Mouse (Mus musculus): ENCODE data around the gene Zswim5. TPM values are rescaled to one million over a fixed set of nuclear protein-coding genes. Genes with fewer than 3 reads are reported as not detected.

The Zswim5 gene
- polyA plus RNA-seq, 2 experiments = 0.23 to 1.0 TPM

DNA sequence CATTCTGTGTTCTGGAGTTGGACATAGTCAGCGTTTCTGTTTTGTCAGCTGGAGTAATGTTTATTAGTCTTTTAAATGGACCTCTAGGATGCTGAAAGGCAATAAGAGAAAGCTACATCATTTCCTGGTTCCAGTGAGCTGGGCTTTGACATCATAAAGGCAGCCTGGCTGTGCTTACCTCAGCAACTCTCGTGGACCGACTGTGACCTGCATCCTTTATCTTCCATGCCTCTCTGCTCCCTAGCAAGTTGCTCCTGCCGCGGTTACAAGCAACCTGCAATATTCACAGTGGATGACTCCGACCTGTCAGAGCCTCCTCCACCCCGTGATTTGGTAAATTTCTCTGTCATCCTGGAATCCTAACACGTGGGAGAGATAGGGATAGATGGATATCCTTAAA lies 15.2 kb upstream of the Zswim5 start:
- no peaks in the 10 kb centered on the region for H3K27me3 ChIP-seq (ENCODE audit: control insufficient read depth, insufficient read depth, low read length)
- no peaks in the 10 kb centered on the region for H3K9me3 ChIP-seq (ENCODE audit: control insufficient read depth, low read length)
- H3K4me1 ChIP-seq (ENCODE audit: control insufficient read depth, insufficient read depth, low read length) = no peaks in the 10 kb centered on the region
- H3K4me2 ChIP-seq (replicated peaks; ENCODE audit: low read depth, low read length, severe bottlenecking) = no peak overlapping the region
- no peak for TF ChIP-seq POLR2A (IDR thresholded peaks at IDR 0.05; ENCODE audit: borderline replicate concordance, extremely low read depth, insufficient read depth, insufficient read length)
- no peaks in the 10 kb centered on the region for H3K36me3 ChIP-seq (ENCODE audit: control insufficient read depth, insufficient read depth, low read length)
- no peak for ATAC-seq (ENCODE audit: low FRiP score, low read depth)
- no peak overlapping the region for H3K4me3 ChIP-seq (replicated peaks; ENCODE audit: low read length)
- no peak overlapping the region for H3K9ac ChIP-seq (ENCODE audit: low read depth, low read length, severe bottlenecking)
- WGBS = 67% methylated on average over 8 of the region's 8 CpGs
- no peak overlapping the region for H3K27ac ChIP-seq (replicated peaks; ENCODE audit: low read depth, low read length)
- DNase-seq (ENCODE audit: low spot score) = no peak

DNA sequence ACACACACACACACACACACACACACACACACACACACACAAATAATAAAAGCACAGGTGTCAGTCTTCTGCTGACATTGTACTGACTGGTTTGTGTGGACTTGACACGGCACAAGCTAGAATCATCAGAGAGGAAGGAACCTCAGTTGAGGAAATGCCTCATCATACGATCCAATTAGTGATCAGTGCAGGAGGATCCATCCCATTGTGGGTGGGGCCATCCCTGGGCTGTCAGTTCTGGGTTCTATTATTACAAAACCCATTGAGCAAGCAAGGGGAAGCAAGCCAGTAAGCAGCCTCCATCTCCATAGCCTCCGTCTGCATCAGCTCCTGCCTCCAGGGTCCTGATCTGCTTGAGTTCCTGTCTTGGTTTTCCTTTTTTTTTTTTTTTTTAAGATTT lies 7.3 kb upstream of the Zswim5 start:
- no peak overlapping the region for H3K9ac ChIP-seq (ENCODE audit: low read depth, low read length, severe bottlenecking)
- DNase-seq (ENCODE audit: low spot score) (no peak), ATAC-seq (ENCODE audit: low FRiP score, low read depth) (no peak)
- no peaks in the 10 kb centered on the region for H3K27me3 ChIP-seq (ENCODE audit: control insufficient read depth, insufficient read depth, low read length)
- TF ChIP-seq POLR2A (IDR thresholded peaks at IDR 0.05; ENCODE audit: borderline replicate concordance, extremely low read depth, insufficient read depth, insufficient read length) = no peak
- no peak overlapping the region for H3K27ac ChIP-seq (replicated peaks; ENCODE audit: low read depth, low read length)
- no peaks in the 10 kb centered on the region for H3K9me3 ChIP-seq (ENCODE audit: control insufficient read depth, low read length)
- no peak overlapping the region for H3K4me3 ChIP-seq (replicated peaks; ENCODE audit: low read length)
- H3K36me3 ChIP-seq (ENCODE audit: control insufficient read depth, insufficient read depth, low read length) = no peaks in the 10 kb centered on the region
- 70% methylated on average over 3 of the region's 3 CpGs for WGBS
- H3K4me2 ChIP-seq (replicated peaks; ENCODE audit: low read depth, low read length, severe bottlenecking) = no peak overlapping the region
- no peaks in the 10 kb centered on the region for H3K4me1 ChIP-seq (ENCODE audit: control insufficient read depth, insufficient read depth, low read length)

DNA sequence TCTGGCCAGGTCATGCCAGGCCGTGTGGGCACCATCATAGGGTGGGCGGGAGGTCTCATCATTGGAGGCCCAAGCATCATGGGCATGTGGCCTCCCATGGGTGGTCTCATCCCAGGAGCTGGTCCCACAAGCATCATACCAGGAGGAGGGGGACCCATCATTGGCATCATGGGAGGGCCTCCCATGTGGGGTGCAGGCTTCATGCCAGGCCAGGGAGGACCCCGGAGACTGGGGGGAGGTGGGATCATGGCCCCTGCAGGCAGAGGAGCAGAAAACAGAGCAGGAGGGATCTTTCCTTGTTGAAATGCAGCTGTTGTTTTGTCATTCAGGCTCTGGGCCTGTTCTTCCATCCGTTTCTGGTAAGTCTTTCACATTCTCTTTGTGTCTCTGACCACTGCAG lies 2.6 kb upstream of the Zswim5 start:
- ATAC-seq (ENCODE audit: low FRiP score, low read depth) (no peak), DNase-seq (ENCODE audit: low spot score) (no peak)
- 80% methylated on average over 4 of the region's 4 CpGs for WGBS
- no peak for TF ChIP-seq POLR2A (IDR thresholded peaks at IDR 0.05; ENCODE audit: borderline replicate concordance, extremely low read depth, insufficient read depth, insufficient read length)
- no peak overlapping the region for H3K27ac ChIP-seq (replicated peaks; ENCODE audit: low read depth, low read length)
- H3K9me3 ChIP-seq (ENCODE audit: control insufficient read depth, low read length) = no peaks in the 10 kb centered on the region
- H3K4me3 ChIP-seq (replicated peaks; ENCODE audit: low read length) = no peak overlapping the region
- H3K36me3 ChIP-seq (ENCODE audit: control insufficient read depth, insufficient read depth, low read length) = no peaks in the 10 kb centered on the region
- H3K4me2 ChIP-seq (replicated peaks; ENCODE audit: low read depth, low read length, severe bottlenecking) = no peak overlapping the region
- peaks cover 18% of the 10 kb centered on the region for H3K27me3 ChIP-seq (ENCODE audit: control insufficient read depth, insufficient read depth, low read length)
- no peaks in the 10 kb centered on the region for H3K4me1 ChIP-seq (ENCODE audit: control insufficient read depth, insufficient read depth, low read length)
- no peak overlapping the region for H3K9ac ChIP-seq (ENCODE audit: low read depth, low read length, severe bottlenecking)

DNA sequence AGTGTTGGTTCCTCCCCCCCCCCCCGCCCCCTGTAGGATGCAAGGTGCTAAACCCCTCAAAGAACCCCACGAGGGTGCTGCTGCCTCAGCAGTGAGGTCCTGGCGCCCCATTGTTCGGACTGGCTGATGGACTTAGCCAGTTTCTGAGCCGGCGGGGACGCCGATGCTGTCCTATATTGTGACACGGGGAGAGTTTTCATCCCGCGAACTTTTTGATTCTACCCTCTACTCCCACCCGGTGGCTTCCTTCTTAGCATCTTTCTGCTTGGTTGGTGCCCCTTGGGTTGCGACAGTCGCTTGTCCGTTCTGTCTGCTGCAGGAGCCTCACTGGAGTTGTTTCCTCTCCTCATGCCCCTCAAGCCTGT lies 564 bp upstream of the Zswim5 start:
- Histone ChIP-seq H3K9me3 (ENCODE audit: control insufficient read depth, low read length) (no peaks in the 10 kb centered on the region), H3K9ac (ENCODE audit: low read depth, low read length, severe bottlenecking) (peak overlapping the region; percentile 65), H3K4me2 (replicated peaks; ENCODE audit: low read depth, low read length, severe bottlenecking) (peak overlapping the region; percentile 95), H3K4me3 (replicated peaks; ENCODE audit: low read length) (peak overlapping the region; percentile 82), H3K36me3 (ENCODE audit: control insufficient read depth, insufficient read depth, low read length) (no peaks in the 10 kb centered on the region), H3K27me3 (ENCODE audit: control insufficient read depth, insufficient read depth, low read length) (peaks cover 18% of the 10 kb centered on the region), H3K27ac (replicated peaks; ENCODE audit: low read depth, low read length) (0 out of 2 replicates have a peak overlapping the region, but pooled peaks have one; percentile 4), H3K4me1 (ENCODE audit: control insufficient read depth, insufficient read depth, low read length) (no peaks in the 10 kb centered on the region)
- peak; percentile 5 for DNase-seq (ENCODE audit: low spot score)
- no peak for TF ChIP-seq POLR2A (IDR thresholded peaks at IDR 0.05; ENCODE audit: borderline replicate concordance, extremely low read depth, insufficient read depth, insufficient read length)
- 0% methylated on average over 10 of the region's 15 CpGs for WGBS
- peak; percentile 42; the same call in 1 of the 2 replicates for ATAC-seq (ENCODE audit: low FRiP score, low read depth)

DNA sequence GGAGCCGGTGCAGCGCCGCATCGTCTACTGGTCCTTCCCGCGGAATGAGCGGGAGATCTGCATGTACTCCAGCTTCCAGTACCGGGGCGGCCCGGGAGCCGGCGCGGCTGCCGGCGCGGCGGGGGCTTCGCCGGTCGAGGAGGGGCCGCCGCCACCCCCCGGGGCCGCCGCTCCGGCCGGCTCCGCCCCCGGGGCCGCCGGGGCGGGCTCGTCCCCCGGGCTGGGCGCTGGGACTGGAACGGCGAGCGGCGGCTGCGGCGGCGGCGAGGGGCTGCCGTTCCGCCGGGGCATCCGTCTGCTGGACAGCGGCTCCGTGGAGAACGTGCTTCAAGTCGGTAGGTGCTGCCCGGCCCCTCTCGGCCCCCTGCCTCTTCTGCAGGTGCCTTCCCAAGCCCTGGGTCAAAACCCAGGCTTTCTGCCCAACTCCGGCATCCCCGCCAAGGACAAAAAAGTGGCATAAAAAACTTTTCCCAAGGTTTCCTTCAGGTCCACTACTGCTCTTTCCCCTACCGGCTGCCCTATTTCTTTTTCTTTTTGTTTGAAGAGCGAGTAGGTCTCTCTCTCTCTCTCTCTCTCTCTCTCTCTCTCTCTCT lies 649 bp downstream of the Zswim5 start:
- H3K9me3 ChIP-seq (ENCODE audit: control insufficient read depth, low read length) = no peaks in the 10 kb centered on the region
- H3K4me1 ChIP-seq (ENCODE audit: control insufficient read depth, insufficient read depth, low read length) = no peaks in the 10 kb centered on the region
- H3K36me3 ChIP-seq (ENCODE audit: control insufficient read depth, insufficient read depth, low read length) = no peaks in the 10 kb centered on the region
- peaks cover 18% of the 10 kb centered on the region for H3K27me3 ChIP-seq (ENCODE audit: control insufficient read depth, insufficient read depth, low read length)
- H3K9ac ChIP-seq (ENCODE audit: low read depth, low read length, severe bottlenecking) = peak overlapping the region; percentile 65
- DNase-seq (ENCODE audit: low spot score) = peak; percentile 18
- no peak for TF ChIP-seq POLR2A (IDR thresholded peaks at IDR 0.05; ENCODE audit: borderline replicate concordance, extremely low read depth, insufficient read depth, insufficient read length)
- H3K4me2 ChIP-seq (replicated peaks; ENCODE audit: low read depth, low read length, severe bottlenecking) = peak overlapping the region; percentile 95
- under 1% methylated on average over 25 of the region's 57 CpGs for WGBS
- peak overlapping the region; percentile 82 for H3K4me3 ChIP-seq (replicated peaks; ENCODE audit: low read length)
- no peak for ATAC-seq (ENCODE audit: low FRiP score, low read depth)
- no peak overlapping the region for H3K27ac ChIP-seq (replicated peaks; ENCODE audit: low read depth, low read length)
